Mouse (Mus musculus): Measurements from ENCODE around the gene Cbx8.

DNA sequence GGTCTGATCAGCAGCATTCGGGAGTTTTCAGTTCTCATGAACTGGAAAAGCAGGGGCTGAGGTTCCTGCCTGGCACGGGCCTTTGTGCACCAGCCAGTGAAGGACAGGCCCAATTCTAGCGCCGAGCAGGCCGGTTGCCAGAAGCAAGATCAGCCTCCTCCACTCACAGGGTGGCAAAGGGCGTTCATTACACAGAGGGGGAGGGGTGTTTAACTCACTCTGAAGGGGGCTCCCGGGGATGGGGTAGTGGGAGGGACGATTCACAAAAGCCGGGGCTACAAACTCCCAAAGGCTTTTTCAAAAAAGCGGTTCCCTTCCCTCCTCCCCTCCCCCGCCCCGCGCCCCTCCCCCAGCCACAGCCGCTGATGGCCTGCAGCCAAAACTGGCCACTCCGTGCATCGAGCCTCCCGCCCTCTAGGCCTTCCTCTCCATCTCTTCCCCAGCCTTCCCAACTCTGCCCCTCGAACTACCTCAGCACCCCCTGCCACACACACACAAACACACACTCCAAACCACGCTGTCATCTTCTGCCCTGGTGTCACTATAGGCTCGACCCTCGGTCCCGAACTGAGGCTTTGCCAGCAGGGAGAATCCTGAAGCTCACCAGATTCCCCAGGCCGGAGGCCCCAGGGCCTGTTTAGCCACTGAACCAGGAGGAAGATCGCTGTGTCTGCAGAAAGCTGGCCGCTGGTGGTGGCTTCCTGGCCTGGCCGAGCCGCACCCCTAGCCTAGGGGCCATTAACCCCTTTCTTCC is 38.1 kb upstream of the Cbx8 start:
- no peak for TF ChIP-seq CTCF (IDR thresholded peaks at IDR 0.05; ENCODE audit: low read depth)
- no peak for TF ChIP-seq EP300 (optimal IDR thresholded peaks at IDR 0.05)

Data from stomach, postnatal 0 days (tissue).